Mouse (Mus musculus) erythroblast, embryonic 14.5 days (primary cell): ENCODE data around the gene Neurog2.

Experiments used
- GATA1 ChIP-seq: IDR thresholded peaks from 2 replicates; pipeline ENCODE4 v1.6.1; 2012; ENCODE audit warnings: low read length, inconsistent platforms, mixed read lengths
- TAL1 ChIP-seq: IDR thresholded peaks from 3 replicates; pipeline ENCODE4 v1.6.1; 2012; ENCODE audit warnings: low read length, inconsistent platforms, mixed read lengths

- TF ChIP-seq GATA1, result no peak
- no peak for TF ChIP-seq TAL1
These were observed 13.4 kb downstream of the Neurog2 start for GRCm38 (mm10) chr3:127646156-127646825.
